Mouse (Mus musculus): ENCODE measurements around the gene Tulp2.

The Tulp2 gene

DNA sequence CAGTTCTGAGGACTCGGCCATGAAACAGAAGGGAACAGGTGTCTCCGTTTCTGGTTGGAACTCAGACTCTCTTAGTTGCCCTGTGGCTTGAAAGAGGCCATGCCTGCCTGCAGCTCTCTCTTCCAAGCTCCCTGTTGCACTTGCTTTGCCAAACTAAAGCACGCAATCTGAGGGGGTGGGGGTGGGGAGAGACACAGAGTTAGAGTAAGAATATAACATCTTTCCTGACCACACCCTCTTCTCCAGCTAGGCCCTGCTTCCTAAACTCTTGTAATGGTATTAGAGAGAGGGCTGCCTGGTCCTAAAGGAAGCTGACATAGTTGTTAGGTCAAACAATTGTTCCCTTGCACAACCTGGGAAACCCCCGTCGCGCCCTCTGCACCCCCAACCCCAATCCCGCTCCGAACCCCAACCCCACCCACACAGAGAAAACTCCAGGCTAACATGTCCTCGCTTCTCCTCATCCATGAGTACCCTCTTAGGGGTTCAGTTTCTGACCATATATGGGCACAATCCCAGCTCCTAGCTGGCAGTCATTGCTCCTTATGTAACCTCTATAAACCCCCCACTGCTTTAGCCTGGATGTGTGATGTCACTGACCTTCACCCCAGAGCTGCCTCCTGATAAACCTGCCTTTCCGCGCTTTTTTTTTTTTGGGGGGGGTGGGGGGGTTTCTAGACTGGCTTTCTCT, 69.3 kb downstream of the Tulp2 start:
- in situ Hi-C loops (cut with MboI; ENCODE audit: low sequenced_read_pairs), result no loop called here

DNA sequence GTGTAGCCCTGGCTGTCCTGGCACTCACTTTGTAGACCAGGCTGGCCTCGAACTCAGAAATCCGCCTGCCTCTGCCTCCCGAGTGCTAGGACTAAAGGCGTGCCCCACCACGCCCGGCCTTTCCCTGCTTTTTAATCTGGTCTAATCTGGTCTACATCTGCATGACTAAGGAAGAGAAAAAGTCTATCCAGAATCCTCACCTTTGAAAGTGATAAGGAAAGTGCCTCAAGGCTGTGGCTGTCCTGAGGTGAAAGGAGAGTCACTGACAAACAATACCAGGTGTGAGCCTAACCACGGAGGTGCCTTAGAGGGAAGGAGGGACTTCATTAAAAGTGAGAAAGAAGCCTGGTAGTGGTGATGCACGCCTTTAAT, 69.8 kb downstream of the Tulp2 start:
- in situ Hi-C loops (cut with MboI; ENCODE audit: low sequenced_read_pairs), result no loop called here

DNA sequence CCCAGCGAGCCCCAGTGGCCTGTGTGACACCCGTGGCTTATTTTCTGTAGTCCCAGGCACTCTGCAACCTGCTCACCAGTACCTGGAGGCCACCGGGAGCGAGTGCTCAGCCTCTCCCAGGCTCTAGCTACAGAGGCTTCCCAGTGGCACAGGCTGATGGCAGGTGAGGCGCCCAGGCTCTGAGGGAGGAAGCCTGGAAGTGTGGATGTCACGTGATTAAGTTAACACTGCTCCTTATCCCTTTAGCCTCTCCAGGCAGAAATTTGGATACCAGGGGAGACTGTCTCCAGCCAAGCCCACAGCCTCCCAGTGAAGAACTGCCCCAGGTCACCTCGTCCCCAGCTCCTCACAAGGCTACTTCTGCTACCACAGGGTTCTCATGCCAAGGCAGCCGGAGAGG, 71.8 kb downstream of the Tulp2 start:
- in situ Hi-C loops (cut with MboI; ENCODE audit: low sequenced_read_pairs), result no loop called here

DNA sequence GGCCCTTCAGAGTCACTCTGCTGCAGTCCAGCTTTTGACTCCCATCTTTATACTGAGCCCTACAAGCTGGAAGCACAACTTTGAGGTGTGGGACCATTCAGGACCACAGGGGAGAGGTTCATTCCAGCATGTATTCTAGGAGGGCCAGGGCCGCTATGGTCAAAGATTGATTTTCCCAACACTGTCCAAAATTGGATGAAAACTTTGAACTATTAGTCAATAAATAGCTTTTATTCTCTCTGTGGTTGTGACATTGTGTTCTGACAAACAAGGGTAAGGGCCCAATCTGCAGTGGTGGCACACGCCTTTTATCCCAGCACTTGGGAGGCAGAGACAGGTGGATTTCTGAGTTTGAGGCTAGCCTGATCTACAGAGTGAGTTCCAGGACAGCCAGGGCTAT, 72.3 kb downstream of the Tulp2 start:
- in situ Hi-C loops (cut with MboI; ENCODE audit: low sequenced_read_pairs), result no loop called here

DNA sequence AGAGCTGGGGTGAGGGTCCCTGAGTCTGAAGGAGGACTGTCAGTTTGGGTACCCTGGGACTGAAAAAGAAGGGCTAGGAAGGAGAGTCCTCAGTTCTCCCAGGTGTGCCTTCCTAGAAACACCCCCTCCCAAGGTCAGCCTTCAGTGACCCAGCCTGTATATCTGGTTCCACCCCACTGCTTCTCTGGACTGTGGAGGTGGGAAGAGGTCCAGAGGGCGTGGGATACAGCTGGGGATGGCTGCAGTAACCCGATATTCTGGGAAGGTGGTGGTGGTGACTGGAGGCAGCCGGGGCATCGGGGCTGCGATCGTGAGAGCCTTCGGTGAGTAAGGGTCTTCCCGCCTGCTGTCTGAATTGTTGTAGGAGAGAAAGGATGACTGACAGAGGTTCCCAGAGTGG, 73.1 kb downstream of the Tulp2 start, which contains the start of gene Hsd17b14:
Hsd17b14 (plus strand) TSS at position 150 of the 400 bp plus-strand sequence.
- in situ Hi-C loops (cut with MboI; ENCODE audit: low sequenced_read_pairs), result no loop called here

DNA sequence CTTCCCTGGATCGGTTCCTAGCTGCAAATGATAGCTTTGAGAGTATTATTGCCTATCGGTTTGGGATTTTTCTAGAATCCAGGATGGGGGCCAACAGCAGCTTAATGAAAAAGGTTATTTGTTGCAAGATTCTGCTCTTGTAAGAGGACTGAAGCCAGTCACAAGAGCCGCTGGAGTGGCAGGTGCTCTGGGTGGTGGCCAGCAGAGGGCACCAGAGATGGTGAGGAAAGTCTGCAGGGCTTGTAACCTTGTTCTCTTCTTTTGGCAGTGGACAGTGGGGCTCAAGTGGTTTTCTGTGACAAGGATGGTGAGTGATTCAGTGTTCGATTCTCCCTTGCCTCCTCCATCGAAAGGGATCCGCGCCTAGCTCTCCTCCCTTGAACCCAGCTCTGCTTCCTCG, 74.1 kb downstream of the Tulp2 start:
- in situ Hi-C loops (cut with MboI; ENCODE audit: low sequenced_read_pairs), result no loop called here

DNA sequence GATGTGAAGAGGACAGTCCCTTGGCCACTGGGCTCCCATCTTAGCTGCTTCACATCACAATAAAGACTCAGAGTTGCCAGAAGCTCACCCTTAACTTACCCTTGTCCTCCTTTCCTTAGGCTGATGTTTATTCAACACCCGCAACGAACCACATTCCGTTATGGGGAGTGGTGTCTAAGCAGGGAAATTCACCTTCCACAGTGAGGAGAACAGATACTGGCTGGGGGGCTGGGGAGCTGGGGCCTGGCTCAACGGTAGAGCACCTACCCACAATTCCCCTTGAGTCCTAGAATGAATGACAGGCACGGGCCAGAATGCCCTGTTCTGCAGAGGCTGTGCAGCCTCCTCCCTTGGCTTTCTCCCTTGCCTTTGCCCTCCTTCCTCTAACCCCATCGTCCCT, 77.2 kb downstream of the Tulp2 start:
- in situ Hi-C loops (cut with MboI; ENCODE audit: low sequenced_read_pairs), result no loop called here

DNA sequence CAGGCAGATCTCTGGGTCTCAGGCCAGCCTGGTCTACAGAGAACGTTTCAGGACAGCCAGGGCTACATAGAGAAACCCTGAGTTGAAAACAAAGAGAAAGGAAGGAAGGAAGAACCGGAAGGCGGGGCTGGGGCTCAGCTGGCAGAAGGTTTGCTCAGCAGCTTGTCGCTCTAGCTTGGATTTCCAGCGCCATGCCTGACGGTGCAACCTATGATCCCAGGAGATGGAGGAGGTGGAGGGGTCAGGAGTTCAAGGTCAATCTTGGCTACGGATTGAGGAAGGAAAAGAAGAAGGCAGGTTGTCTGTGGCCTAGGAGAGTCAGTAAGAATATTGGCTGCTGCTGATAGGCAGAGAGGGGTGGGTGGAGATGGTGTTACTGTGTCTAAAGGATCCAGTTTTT, 78.6 kb downstream of the Tulp2 start:
- in situ Hi-C loops (cut with MboI; ENCODE audit: low sequenced_read_pairs), result no loop called here

DNA sequence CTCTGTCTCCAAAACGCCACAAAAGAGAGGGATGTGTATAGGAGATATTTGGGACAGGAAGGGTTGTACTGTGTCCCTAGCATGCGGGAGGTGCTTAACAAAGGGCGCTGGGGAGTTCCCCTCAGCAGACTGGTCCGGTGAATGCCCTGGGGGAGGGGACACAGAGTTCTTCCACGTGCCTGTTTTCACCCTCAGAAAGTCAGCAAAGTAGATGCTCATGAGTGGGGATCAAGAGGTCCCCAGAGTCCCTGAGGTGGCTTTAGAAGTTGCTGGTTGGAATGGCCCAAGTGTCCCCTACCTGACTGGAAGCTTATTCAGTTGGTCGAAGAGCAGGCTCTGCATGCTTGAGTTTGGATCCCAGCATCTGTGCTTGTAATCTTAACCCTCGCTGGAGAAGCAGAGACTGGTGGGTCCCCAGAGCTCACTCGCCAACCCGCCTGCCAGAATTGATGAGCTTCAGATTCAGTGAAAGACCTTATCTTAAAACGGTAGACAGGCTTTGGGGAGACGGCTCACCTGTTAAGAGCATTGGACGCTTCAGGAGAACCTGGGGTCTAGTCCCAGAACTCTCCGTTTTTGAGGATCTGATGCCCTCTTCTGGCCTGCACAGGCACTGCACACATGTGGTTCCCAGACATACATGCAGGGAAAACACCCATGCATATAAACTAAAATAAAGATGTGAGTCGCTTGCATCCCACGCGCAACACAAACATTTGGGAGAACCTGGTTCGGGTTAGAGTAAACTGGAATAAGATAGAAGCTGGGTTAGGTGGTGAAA, 79.4 kb downstream of the Tulp2 start:
- in situ Hi-C loops (cut with MboI; ENCODE audit: low sequenced_read_pairs), result no loop called here

DNA sequence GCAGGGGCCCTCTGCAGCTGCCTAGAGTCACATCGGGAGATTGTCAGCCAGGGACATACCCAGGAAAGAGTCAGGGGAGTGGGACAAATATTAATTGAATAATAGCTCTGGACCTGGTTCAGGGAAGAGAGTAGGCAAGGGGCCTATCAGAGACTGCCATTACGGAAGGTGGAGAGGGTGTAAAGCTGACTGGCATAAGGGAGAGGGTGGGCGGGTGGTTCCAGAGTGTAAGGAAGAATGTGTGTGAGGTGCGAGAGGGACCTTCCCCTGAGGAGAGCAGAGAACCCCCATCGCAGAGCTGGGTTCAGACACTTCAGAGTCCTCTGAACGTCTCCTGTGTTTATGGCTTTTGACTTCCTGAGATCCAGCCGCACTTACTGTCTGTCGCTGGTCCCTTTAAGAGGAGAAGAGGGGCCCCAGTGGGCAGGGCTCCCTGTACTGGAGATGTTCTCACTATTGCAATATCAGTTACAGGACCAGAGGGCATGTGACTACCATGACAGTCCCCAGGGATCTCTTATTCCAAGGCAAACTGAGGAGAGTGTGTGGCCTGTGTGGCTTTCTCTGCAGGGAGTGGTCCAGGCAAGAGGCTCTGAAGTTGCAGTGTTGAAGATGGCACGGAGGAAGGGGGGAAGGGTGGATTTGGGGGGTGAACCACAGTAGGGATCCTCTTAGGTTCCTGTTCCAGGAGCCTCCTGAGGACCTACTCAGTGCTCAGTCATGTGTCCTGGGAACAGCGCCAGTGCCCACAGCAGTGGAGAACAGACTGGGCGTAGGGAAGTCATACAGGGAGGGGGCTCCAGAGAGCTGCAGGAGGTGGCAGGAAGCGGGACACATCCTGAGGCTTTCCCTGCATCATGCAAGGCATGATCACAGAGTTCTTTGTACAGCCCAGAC, 80.2 kb downstream of the Tulp2 start:
- in situ Hi-C loops (cut with MboI; ENCODE audit: low sequenced_read_pairs), result no loop called here

DNA sequence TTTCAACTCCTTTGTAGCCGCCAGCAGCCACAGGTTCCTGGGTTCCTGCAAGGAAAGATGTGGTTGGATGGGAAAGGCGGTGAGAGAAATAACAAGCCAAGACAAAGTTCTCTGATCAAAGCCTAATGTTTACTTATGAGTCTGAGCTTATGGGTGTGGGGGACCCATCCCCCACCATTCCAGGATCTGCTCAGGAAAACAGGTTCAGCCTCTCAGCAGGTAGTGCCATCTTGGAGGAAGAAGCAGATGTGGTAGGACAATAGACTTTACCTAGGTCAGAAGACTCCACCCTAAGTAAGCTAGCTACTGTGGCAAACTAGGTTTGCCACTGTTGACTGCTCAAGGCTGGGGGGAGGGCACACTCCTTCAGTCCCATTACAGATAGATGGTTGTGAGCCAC, 83.1 kb downstream of the Tulp2 start:
- in situ Hi-C loops (cut with MboI; ENCODE audit: low sequenced_read_pairs), result no loop called here

DNA sequence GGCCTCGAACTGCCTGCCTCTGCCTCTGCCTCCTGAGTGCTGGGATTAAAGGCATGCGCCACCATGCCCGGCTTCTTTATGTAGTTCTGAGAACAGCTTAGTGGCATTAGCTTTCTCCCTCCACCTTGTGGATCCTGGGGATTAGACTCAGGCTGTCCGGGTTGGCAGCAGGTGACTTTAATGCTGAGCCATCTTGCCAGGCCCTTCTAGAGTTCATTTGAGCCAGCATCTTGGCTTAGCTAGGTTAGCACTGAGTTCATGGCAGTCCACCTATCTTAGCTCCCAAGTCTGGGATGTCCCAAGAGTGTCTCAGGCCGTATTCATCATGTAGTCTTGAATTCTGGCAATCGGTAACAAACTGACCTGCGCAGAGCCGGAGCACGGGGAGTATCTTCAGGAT, 83.8 kb downstream of the Tulp2 start:
- in situ Hi-C loops (cut with MboI; ENCODE audit: low sequenced_read_pairs), result no loop called here

DNA sequence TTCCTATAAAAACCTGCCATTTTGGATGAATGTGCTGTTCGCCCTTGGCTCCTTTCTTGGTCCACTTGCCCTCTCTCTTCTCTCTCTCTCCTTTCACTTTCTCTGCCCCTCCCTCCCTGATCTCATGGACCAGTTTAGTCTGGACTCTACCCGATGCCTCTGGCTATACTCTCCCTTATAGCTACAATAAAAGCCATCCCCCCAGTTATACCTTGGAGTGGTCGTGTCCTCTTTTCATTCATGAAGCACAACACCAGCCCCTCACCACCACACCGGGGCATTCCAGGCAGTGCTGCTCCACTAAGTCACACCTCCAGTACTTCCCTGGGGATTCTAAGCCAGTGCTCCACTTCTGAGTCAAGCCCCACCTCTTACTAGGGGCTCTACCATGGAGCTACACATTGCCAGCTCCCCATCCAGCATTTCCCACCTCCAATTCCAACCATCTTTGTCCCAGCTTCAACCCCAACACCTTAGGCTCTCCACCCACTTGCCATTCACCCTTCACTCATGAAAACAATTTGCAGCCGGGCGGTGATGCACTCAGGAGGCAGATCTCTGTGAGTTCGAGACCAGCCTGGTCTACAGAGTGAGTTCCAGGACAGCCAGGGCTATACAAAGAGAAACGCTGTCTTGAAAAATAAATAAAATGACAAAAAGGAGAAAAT, 85.6 kb downstream of the Tulp2 start:
- in situ Hi-C loops (cut with MboI; ENCODE audit: low sequenced_read_pairs), result no loop called here

DNA sequence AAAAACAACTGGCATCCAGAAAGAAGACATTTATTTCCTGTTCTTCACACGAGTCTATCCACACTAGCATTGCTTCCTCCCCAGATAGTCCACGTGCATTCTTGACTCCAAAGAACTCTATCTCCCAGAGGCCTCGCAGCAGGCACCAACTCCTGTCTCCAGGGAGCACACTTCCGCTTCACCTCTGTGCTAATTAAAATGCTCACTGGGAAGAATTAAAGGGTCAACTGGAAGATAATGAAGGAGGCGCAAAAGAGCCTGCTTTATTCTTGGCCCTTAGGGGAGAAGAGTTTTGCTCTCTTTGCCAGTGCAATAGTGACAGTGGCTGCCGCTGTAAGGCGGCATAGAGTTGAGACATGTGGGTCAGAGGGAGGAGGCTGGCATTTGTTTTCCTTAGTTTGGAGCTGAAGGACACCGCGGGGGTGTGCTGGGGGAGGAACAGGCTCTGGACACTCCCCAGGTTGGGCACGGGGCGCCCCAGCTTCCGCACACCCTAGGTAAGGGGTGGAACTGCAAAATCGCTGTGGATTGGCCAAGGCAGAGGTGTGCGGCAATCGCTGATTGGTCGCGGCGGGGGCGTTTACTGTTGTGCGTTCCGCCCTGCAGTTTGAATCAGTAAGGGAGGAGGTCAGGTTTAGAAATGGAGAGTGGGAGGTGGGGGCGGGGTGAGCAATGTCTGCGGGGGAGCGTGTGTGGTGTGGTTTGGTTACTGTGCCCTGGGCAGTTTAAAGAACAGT, 86.3 kb downstream of the Tulp2 start:
- in situ Hi-C loops (cut with MboI; ENCODE audit: low sequenced_read_pairs), result no loop called here

DNA sequence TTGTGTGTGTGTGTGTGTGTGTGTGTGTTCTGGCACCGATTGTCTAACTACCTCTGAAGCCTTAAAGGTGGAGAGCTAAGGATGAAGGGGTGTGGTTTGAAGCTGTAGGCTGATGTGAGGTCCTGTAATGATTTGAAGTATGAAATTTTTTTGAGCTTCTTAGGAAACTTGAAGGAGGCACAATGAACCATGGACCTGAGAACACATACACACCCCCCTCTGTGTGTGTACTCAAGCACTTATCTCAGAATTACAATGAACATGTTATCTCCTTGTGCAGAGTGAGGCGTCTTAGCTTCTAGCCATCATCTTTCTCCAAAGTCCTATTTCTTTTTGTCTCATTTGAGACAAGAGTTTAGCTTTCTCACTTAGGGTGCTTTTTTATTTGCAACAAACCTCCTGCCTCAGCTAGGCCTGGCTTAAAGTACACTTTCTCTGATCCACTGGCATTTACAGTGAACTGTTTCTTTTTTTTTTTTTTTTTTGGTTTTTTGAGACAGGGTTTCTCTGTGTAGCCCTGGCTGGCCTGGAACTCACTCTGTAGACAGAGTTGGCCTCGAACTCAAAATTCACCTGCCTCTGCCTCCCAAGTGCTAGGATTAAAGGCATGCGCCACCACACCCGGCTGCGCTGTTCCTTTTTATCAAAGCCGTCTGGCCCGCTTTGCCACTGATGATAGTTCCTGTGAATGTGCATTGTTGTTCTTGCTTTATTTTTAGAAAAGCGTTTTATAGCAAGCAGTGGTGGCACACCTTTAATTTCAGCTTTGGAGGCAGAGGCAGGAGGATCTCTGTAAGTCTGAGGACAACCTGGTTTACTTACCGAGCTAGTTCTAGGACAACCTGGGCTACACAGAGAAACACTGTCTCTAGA, 87.2 kb downstream of the Tulp2 start:
- in situ Hi-C loops (cut with MboI; ENCODE audit: low sequenced_read_pairs), result no loop called here

DNA sequence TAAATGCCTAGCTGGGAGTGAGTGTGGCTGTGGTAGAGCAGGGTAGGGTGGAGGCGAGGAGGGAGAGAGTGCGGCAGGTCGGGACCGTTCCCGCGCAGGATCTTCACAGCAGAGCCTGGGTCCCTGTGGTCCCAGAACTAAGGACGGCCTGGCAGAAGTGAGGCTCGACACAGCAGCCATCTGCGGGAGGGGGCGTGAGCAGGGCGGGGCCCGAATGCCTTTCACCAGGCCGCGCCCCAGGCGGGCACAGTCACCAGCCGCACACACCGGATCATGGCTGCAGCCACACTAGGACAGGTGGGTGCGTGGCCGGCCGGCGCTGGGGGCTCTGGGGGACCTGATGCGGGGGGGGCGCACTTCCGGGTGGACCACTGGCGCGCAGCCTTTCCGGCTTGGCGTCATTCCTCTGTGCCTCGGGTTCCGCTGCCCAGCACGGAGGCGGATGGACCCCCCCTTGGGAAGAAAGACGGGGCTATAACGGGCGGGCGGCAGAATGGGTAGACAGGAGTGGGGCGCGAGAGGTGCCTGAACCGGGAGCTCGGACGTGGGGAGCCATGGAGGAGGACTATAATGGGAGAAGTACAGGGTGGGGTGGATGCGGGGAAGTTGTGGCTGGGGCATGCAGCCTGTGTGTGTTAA, 88.5 kb downstream of the Tulp2 start, which contains the start of gene Bcat2:
Bcat2 (plus strand) TSS at position 51 of the 639 bp plus-strand sequence.
- in situ Hi-C loops (cut with MboI; ENCODE audit: low sequenced_read_pairs), result no loop called here

DNA sequence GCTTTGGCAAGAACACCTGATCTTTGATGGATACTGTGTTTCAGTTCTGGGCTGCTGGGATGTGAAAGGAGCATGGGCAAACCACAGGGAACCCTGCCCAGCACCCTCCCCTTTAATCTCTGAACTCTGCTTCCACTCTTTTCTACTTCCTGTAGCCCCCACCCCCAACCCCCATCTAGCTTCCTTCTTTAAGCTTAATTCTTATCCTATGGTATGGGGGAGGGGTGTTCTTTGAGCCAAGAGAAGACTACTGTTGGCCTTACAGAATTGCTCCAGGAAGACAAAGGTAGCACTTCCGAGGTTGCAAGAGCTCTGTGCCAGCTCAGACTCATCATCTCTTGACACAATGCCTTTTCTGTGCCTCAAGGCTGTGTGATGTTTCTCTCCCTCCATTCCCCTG, 90.3 kb downstream of the Tulp2 start:
- in situ Hi-C loops (cut with MboI; ENCODE audit: low sequenced_read_pairs), result no loop called here
